Mouse (Mus musculus): Measurements from ENCODE around the gene Ick.
"Not testable (repeated sequence)": the region's sequence is repeated elsewhere in the genome, so short reads cannot be mapped to it uniquely, and the experiment has no call there.

Gene Ick

DNA sequence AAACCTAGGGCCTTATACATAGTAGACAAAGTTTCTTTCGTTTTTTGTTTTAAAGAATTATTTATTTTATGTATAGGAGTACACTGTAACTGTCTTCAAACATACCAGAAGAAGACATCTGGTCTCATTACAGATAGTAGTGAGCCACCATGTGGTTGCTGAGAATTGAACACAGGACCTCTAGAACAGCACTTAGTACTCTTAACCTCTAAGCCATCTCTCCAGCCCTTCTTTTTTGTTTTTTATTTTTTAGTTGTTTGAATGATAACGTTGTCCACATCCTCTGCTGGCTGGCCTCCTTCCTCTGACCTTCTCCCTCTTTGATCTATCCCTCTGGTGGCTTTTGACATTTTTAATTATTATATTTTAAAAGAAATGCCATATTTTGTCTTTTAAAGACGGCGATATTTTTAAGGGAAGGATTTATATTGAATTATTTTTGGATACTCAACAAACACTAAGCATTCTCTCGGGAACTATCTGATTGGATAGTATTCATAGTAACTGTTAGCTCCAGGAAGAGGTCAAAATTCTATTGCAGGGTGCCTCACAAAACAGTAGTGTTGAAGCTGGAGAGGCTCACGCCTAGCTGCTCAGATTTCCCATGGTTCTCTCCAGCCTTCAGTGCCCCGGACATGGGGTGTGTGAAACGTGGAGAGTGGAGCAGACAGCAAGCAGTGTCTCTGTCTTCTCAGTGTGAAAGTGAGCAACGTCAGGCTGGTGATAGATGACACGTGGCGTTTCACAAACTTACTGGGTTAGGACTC, 45.4 kb downstream of the Ick start:
- DNase-seq, result no peak

DNA sequence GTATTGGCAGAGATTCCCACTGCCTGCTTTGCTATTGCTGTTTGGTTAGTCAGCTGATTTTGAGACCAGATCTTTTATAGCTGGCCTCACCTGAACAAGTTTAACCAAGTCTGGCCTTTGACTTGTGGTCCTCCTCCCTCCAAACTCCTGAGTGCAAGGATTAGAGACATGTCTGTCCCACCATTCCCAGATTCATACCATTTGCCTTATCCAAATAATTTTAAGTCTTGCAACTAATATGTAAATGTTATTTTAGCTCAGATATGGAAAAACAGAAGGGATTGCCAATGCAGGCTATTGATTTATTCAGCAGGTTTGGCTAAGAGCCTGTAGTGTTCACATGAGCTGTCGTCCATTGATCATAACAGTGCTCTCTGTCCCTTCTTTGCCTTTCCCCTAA, 48.2 kb downstream of the Ick start:
- no peak for DNase-seq

GRCm38 (mm10) chr9:78163291-78163690, 54.3 kb downstream of the Ick start:
- DNase-seq, result no peak

DNA sequence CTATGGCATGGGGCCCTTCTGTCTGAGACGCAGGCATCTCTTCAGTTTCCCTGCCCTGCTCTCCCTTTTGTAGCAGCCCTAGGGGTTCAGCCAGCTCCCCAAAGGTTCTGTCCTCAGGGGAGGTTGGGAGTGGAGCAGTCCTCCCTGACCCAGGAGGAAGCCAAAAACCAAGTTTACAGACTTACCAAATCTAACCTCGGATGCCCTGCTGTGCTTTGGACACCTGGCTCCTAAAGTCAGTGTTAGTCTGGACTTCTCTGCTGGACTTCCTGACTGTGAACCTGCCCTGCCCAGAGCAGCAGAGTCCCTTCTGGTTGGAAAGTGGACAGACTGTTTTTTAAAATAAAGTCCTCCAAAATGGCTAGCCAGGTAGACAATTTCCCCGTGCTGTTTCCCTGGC, 55.7 kb downstream of the Ick start:
- no peak for DNase-seq

DNA sequence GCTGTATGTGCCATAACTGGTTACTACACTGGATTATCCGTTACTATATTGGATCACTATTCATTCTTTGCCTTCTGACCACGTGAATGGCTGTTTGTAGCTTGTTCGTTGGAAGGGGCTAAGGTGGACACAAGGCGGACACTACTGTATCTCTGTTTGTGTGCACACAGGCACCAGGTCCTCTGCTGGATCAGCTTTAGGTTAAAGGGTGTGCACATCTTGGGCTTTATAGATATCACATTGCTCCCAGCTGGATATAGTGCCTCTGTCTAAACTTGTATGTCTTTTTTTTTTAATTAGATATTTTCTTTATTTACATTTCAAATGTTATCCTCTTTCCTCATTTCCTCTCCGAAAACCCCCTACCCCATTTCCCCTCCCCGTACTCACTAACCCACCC, 56.5 kb downstream of the Ick start:
- DNase-seq, result no peak

- no peak for DNase-seq
Measured at GRCm38 (mm10) chr9:78166694-78167452, 57.9 kb downstream of the Ick start.

DNA sequence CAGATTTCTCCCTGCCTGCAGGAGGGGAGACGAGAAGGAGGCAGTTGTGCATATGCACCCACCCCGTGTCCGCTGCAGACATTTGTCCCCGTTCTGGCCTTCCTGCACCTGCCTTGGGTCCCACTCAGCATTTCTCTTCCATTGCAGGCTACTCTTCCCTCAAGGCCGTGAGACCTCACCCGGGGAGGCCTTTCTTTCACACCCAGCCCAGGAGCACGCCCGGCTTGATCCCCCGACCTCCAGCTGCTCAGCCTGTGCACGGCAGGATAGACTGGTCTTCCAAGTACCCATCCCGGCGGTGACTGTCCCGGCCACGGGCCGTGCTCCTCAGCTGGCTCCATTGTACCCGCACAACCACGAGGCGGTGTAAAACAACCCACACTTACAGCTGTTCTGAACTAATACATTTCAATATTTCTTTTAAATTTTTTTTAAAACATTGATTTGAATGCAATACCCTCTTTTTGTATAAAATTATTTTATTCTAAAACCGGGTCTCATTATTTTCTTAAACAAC, 58.5 kb downstream of the Ick start:
- DNase-seq, result no peak

GRCm38 (mm10) chr9:78168864-78169263, 59.9 kb downstream of the Ick start:
- DNase-seq, result no peak

- no peak for DNase-seq
Measured at GRCm38 (mm10) chr9:78174016-78174415, 65.0 kb downstream of the Ick start.

GRCm38 (mm10) chr9:78174925-78175276, 65.9 kb downstream of the Ick start:
- DNase-seq, result not testable (repeated sequence)

GRCm38 (mm10) chr9:78175277-78176200, 66.5 kb downstream of the Ick start:
- peak; percentile 96 for DNase-seq

- peak; percentile 46 for DNase-seq
Measured at GRCm38 (mm10) chr9:78176201-78176727, 67.3 kb downstream of the Ick start.

- DNase-seq, result peak; percentile 26
Measured at GRCm38 (mm10) chr9:78176831-78177230, 67.8 kb downstream of the Ick start.

DNA sequence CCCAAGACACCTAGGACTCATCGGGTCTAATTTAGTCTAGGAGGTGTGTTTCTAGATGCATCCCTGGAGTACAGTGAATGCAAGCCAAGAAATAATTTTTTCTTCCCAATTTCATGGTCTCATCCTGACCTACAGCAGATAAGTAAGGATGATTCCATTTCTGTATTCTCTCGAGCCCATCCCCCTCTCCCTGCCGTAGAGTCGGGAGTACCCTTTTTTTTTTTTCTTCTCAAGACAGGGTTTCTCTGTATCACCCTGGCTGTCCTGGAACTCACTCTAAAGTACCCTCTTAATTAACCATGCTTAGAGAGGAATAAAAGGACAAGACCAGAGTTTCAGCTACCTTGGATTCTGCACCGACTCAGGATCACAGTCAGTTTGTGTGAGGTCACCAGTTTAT, 69.2 kb downstream of the Ick start:
- DNase-seq, result no peak

- no peak for DNase-seq
Measured at GRCm38 (mm10) chr9:78179071-78179470, 70.1 kb downstream of the Ick start.

- not testable (repeated sequence) for DNase-seq
Measured at GRCm38 (mm10) chr9:78182474-78182873, 73.5 kb downstream of the Ick start, which contains the start of gene Gsta4. Gsta4 (plus strand) TSS chr9:78182774.

DNA sequence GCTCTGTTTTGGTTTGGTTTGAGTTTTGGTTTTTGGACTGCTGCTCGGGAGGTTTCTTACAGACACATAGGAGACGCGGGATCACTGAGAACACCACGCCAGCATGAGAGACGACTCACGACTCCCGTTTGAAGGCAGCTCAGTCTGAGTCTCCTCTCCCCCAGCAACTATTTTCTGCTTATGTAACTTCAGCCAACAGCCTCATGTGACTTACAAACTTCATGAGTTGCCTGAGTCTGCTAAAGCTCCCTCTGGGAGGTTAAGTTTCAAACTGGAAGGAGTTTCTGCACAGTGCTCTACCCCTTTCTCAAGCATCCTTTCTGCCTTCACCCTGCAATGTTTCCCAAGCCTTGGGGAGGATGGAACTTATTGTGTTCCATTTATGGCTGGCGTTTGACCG, 76.7 kb downstream of the Ick start:
- no peak for DNase-seq

- DNase-seq, result no peak
Measured at GRCm38 (mm10) chr9:78188910-78189309, 79.9 kb downstream of the Ick start.

- no peak for DNase-seq
Measured at GRCm38 (mm10) chr9:78190651-78191634, 82.0 kb downstream of the Ick start.

GRCm38 (mm10) chr9:78191736-78192135, 82.7 kb downstream of the Ick start:
- peak; percentile 42 for DNase-seq

DNA sequence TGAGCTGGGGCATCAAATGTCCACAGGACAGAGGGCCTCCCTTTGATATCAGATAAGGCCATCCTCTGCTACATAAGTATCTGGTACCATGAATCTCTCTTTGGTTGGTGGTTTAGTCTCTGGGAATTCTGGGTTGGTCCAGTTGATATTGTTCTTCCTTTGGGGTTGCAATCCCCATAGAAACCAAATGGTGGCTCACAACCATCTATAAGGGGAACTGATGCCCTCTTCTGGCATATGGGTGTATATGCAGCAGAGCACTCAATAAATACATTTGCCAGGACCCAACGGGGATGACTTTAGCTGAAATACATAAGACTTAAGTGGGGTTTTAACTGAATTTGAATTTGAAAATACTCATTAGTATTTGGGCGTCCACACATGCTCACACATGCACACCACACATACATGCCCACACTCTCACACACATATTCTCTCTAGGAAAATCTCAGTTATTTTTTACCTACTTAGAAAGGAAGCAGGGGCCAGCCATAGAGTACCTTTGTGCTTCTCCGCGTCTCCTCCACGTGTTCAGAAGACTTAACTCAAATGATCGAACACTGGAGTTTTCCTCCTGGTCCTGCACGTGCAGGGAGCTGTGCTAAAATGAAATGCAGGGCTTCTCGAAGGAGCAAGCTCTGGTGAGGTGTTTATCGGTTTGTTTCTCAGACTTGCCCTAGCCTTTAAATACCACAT, 85.1 kb downstream of the Ick start:
- peak; percentile 24 for DNase-seq
